Mouse (Mus musculus) limb, embryonic 15.5 days (tissue): ENCODE measurements around the gene Vps18. TPM values are rescaled to one million over a fixed set of nuclear protein-coding genes. Genes with fewer than 3 reads are reported as not detected.

Experiments
- ATAC-seq: fragments of 200-750 bp; cut with Nextera tagmentation; 2 replicates; pipeline ENCODE4 v1.8.0; 2017; ENCODE audit warnings: low read depth, moderate TSS enrichment; ENCODE audit not compliant: insufficient number of reproducible peaks, low FRiP score, low TSS enrichment
- H3K27ac ChIP-seq: fragments of 300-500 bp; sonication (generic); 2 replicates; pipeline ENCODE4 v1.5.1; 2015; ENCODE audit warnings: moderate library complexity, mild to moderate bottlenecking, inconsistent platforms
- H3K27me3 ChIP-seq: fragments of 300-500 bp; sonication (generic); 2 replicates; pipeline ENCODE4 v1.6.1; 2015; ENCODE audit warnings: inconsistent platforms
- H3K36me3 ChIP-seq: fragments of 300-500 bp; sonication (generic); 2 replicates; pipeline ENCODE4 v1.6.1; 2015; ENCODE audit warnings: inconsistent platforms
- H3K4me1 ChIP-seq: fragments of 300-500 bp; sonication (generic); 2 replicates; pipeline ENCODE4 v1.6.1; 2015; ENCODE audit warnings: inconsistent platforms
- H3K4me2 ChIP-seq: fragments of 300-500 bp; sonication (generic); 2 replicates; pipeline ENCODE4 v1.6.1; 2015; ENCODE audit warnings: mild to moderate bottlenecking, inconsistent platforms
- H3K4me3 ChIP-seq: fragments of 300-500 bp; sonication (generic); 2 replicates; pipeline ENCODE4 v1.5.1; 2015; ENCODE audit warnings: mild to moderate bottlenecking, inconsistent platforms
- H3K9ac ChIP-seq: fragments of 300-500 bp; sonication (generic); 2 replicates; pipeline ENCODE4 v1.6.1; 2015; ENCODE audit warnings: inconsistent platforms
- H3K9me3 ChIP-seq: fragments of 300-500 bp; sonication (generic); 2 replicates; pipeline ENCODE4 v1.6.1; 2016; ENCODE audit warnings: inconsistent platforms
- WGBS: fragments of 180-500 bp; shearing (Covaris S2); methylation state at CpG from one replicate; pipeline ENCODE4 v1.1.7; 2015; 5-methylcytosine and 5-hydroxymethylcytosine counted together
- polyA plus RNA-seq: library from polyadenylated mRNA; unstranded; fragments of >200 nt; fragmentation: Nextera tagmentation; extraction: Ambion mirVana; gene quantifications from 2 replicates; pipeline ENCODE4 v1.2.1, GENCODE M21; 2015

Vps18 gene
- 17.6 and 19.5 TPM in 2 replicates for polyA plus RNA-seq

DNA sequence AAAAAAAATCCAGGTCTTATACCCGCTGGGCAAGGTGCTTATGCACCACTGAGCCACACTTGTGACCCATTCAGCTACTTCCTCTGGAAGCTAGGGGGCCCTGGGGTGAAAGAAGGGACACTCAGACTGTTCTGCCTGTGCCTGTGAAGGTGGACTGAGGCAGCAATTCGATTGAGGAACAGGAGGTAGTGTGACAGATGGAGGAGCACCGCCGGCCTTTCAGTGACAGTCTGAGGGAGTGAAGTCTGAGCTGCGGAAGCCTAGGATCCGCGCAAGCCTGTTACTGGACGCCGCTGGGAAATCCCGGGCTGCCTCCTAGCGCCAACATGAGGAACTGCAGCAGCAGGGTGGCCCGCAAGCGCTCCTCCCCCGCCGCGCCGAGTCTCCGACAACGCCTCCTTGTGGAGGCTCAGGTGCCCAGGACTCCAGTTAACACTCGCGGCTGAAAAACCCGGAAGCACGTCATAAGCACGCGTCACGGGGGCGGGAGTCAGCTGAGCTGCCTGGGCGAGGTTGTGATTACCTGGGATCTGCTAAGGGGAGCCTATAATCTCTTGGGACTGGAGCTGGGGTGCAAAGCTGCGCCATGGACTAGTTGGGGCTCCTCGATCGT lies at the start of gene Vps18:
Gene Vps18, plus strand, starts transcription at position 471 of the 613 bp plus-strand sequence.
- peak within 1 kb of the TSS; percentile 74 for H3K9ac ChIP-seq
- H3K4me2 ChIP-seq: peak within 1 kb of the TSS; percentile 82
- peak within 1 kb of the TSS; percentile 58 for H3K27ac ChIP-seq
- ATAC-seq: peak; percentile 90
- H3K9me3 ChIP-seq: no peaks in the 10 kb centered on the region
- under 1% methylated on average over 31 of the region's 31 CpGs for WGBS
- peak within 1 kb of the TSS; percentile 64 for H3K4me3 ChIP-seq
- no peaks in the 10 kb centered on the region for H3K27me3 ChIP-seq
- peaks cover 18% of the 10 kb centered on the region for H3K4me1 ChIP-seq
- H3K36me3 ChIP-seq: peaks cover 34% of the 10 kb centered on the region

DNA sequence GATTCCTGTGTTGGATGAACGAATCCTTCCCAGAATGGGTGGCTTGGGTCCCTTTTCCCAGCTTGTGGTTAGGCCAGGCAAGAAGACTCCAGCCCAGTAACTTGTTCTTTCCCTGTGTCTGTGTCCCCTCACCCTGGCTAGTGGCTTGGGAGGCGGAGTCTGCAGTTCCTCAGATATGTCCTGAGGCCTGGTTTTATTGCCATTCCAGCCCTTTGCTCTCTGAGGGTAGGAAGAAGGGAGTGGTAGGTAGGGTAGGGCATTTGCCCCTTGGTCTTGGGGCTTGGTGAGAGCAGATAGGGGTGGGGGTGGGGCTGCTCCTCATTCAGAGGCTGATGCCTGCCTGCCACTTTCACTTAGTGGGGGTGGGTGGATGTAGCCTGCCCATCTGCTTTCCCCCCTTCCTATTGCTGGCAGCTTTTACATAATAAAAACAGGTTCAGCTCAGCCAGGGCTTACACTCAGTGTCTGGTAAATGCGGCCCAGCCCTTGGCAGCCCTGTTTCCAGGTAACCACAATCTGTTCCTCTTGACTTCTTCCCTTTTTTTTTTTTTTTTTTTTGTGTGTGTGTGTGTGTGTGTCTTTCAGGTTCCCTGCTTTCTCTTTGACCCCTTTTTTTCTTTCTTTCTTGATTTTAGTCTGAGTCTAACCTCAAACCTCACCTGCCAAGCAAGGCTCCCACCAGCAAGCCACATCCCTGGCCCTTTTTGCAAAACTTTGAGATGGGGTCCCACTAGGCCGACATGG lies 48.3 kb upstream of the Vps18 start:
- ATAC-seq: no peak
- no peak overlapping the region for H3K4me3 ChIP-seq
- no peaks in the 10 kb centered on the region for H3K36me3 ChIP-seq
- H3K27ac ChIP-seq: no peak overlapping the region
- peaks cover 51% of the 10 kb centered on the region for H3K27me3 ChIP-seq
- H3K9me3 ChIP-seq: no peaks in the 10 kb centered on the region
- WGBS: 54% methylated on average over 4 of the region's 4 CpGs
- H3K4me2 ChIP-seq: no peak overlapping the region
- no peak overlapping the region for H3K9ac ChIP-seq
- H3K4me1 ChIP-seq: peaks cover 12% of the 10 kb centered on the region

DNA sequence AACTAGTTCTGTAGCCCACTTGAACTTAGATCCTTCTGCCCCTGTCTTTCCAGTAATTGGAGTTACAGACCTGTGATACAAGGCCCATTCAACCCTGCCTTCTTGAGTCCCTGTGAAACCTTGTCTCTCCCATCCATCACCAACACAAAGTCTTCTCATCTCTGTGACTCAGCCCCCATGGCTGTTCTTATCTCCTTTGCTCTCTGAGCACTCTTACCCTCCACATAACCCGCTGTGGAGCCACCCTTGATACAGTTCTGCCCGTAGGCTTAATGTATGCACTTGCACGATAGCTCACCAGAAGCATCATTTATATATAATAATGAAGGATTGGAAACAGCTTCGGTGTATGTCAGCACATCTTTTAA lies 47.7 kb upstream of the Vps18 start:
- H3K9me3 ChIP-seq: no peaks in the 10 kb centered on the region
- ATAC-seq: no peak
- 91% methylated on average over 4 of the region's 4 CpGs for WGBS
- H3K4me1 ChIP-seq: peaks cover 12% of the 10 kb centered on the region
- no peaks in the 10 kb centered on the region for H3K36me3 ChIP-seq
- no peak overlapping the region for H3K4me2 ChIP-seq
- H3K9ac ChIP-seq: no peak overlapping the region
- H3K27me3 ChIP-seq: peaks cover 46% of the 10 kb centered on the region
- no peak overlapping the region for H3K4me3 ChIP-seq
- no peak overlapping the region for H3K27ac ChIP-seq

DNA sequence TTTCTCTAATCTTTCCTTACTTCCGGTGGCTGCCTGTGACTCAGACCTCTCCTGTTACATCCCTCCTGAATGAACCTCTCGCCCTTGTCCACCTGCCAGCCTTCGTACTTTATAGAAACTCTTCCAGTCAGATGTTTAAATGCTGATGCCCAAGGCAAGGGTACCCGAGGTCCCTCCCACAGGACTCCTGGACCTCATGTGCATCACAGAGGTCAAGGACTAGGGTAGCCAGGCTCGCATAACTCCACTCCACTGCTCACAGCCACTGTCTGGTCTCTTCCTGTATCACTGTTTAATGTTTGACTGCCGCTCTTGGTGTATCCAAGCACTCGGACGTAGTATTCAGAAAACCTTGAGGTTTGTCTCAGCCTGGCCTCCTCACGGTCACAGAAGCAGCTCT lies 46.0 kb upstream of the Vps18 start:
- Histone ChIP-seq H3K4me1 (peaks cover 4% of the 10 kb centered on the region), H3K9me3 (no peaks in the 10 kb centered on the region), H3K9ac (no peak overlapping the region), H3K4me3 (no peak overlapping the region), H3K27ac (no peak overlapping the region), H3K4me2 (no peak overlapping the region), H3K36me3 (no peaks in the 10 kb centered on the region), H3K27me3 (peaks cover 28% of the 10 kb centered on the region)
- WGBS: 77% methylated on average over 9 of the region's 9 CpGs
- no peak for ATAC-seq

DNA sequence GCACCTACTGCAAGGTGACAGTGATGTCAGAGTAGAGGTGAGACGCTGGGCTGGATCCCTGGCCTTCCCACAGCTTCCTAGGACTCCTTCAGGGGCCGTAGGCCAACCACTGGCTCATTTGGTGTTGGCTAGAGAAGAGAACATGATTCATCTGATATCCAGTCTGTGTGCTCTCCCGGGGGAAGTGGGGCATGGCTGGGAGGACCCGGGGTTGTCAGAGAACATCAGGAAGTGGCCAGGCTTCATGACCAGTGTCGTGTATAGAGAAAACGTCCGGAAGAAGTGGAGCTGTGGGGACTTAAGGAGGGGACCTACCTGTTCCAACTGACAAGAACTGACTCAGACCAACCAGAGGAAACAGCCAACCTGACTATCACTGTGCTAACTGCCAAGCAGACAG lies 43.3 kb upstream of the Vps18 start:
- Histone ChIP-seq H3K27ac (no peak overlapping the region), H3K4me3 (no peak overlapping the region), H3K36me3 (no peaks in the 10 kb centered on the region), H3K4me2 (no peak overlapping the region), H3K9ac (no peak overlapping the region), H3K4me1 (no peaks in the 10 kb centered on the region), H3K9me3 (no peaks in the 10 kb centered on the region), H3K27me3 (0 out of 2 replicates have a peak, but pooled peaks cover 4% of the 10 kb centered on the region)
- 87% methylated on average over 7 of the region's 7 CpGs for WGBS
- ATAC-seq: no peak

DNA sequence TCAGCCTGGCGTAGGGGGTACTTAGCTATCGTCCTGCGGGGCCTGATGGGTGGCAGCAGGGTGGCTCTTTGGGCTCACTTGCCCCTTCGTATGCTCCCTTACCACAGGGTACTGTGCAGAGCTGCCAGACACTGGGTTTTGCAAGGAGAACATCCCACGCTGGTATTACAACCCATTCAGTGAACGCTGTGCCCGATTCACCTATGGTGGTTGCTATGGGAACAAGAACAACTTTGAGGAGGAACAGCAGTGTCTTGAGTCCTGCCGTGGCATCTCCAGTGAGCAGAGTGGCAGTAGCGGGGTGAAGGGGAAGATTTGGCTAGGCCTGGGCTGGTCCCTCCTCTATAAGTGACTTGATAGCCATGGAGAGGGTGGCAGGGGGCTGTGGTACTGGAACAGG lies 40.6 kb upstream of the Vps18 start:
- H3K4me2 ChIP-seq: no peak overlapping the region
- H3K4me1 ChIP-seq: peaks cover 5% of the 10 kb centered on the region; the same call in 1 of the 2 replicates
- no peak overlapping the region for H3K9ac ChIP-seq
- 84% methylated on average over 9 of the region's 9 CpGs for WGBS
- no peak overlapping the region for H3K27ac ChIP-seq
- H3K9me3 ChIP-seq: no peaks in the 10 kb centered on the region
- no peak overlapping the region for H3K4me3 ChIP-seq
- ATAC-seq: no peak
- H3K27me3 ChIP-seq: 0 out of 2 replicates have a peak, but pooled peaks cover 3% of the 10 kb centered on the region
- no peaks in the 10 kb centered on the region for H3K36me3 ChIP-seq

DNA sequence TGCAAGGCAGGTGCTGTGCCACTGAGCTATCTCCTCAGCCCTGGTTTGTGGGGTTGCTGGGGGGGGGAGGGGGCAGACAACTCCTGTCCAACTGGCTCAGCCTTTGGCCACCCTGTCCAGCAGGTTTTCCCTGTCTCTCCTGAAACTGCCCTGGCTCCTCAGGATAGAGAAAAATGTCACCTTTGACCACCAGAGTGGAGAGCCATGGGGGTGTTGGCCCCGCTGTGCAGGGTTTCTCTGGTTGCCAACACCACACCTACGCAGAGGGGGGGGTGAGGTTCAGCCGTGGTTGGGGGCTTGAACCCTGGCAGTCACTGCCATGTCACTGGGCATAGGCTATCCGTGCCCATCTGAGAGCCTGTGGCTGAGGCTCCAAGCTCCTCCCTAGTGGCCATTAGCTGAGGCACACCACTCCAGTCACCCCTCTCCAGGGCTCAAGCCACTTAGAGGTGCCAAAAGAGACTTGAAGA lies 38.9 kb upstream of the Vps18 start:
- peaks cover 5% of the 10 kb centered on the region; the same call in 1 of the 2 replicates for H3K4me1 ChIP-seq
- no peak overlapping the region for H3K4me3 ChIP-seq
- peaks cover 11% of the 10 kb centered on the region for H3K27me3 ChIP-seq
- H3K9ac ChIP-seq: no peak overlapping the region
- no peaks in the 10 kb centered on the region for H3K36me3 ChIP-seq
- H3K9me3 ChIP-seq: no peaks in the 10 kb centered on the region
- no peak overlapping the region for H3K27ac ChIP-seq
- WGBS: 66% methylated on average over 4 of the region's 4 CpGs
- no peak for ATAC-seq
- H3K4me2 ChIP-seq: no peak overlapping the region

DNA sequence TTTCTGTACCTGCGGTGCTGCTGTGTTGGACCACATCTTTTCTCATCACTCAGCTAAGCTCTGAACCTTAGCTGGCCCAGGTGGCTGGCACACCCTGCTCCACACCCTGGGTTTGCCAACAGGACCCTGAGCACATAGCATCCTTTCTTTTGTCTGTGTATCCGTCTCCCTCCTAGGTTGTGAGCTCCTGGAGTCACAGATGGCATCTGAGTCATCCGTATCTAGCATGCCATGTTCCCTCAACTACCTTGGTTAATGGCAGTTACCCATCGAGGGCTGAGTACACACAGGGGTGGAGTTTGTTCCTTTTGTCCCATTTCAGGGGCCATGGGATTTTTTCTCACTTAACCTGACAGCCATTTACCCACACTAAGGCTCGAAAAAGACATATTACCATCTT lies 38.2 kb upstream of the Vps18 start:
- 64% methylated on average over 5 of the region's 5 CpGs for WGBS
- ATAC-seq: no peak
- H3K36me3 ChIP-seq: no peaks in the 10 kb centered on the region

DNA sequence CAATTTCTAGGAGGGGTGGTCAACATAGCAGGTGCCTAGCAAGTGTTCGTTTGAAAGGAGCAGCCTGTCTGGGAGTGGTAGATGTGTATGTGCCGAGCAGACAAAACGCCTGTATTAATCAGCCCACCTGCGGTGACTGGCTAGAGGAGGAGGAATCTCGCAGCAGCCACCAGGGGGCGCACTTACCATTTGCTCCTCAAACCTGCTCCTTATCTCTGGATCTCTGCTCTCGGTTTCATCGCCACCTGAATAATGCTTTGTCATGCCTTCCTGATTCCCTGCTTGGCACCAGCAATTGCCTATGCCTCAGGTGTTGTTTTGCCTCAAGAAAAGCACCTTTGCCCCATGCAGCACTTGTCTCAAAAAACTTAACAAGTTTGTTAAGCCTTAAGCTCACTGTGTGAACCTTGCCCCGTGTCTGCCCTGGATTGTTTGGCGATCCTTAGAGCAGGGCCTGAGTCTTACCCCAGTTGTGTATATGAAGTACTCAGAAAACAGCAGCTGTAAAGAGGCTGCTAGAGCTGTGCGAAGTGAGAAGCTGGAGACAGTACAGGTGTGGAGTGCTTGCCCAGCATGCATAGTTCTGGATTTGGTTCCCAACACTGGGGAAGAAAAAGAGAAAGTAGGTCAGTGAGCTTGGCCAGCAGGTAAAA lies 37.6 kb upstream of the Vps18 start:
- no peak overlapping the region for H3K27ac ChIP-seq
- H3K9ac ChIP-seq: no peak overlapping the region
- H3K27me3 ChIP-seq: peaks cover 16% of the 10 kb centered on the region
- 16% methylated on average over 11 of the region's 11 CpGs for WGBS
- no peak overlapping the region for H3K4me2 ChIP-seq
- no peaks in the 10 kb centered on the region for H3K9me3 ChIP-seq
- no peaks in the 10 kb centered on the region for H3K36me3 ChIP-seq
- ATAC-seq: no peak
- peaks cover 5% of the 10 kb centered on the region; the same call in 1 of the 2 replicates for H3K4me1 ChIP-seq
- H3K4me3 ChIP-seq: no peak overlapping the region

More for the DNA sequence above, 38.2 kb upstream of the Vps18 start:
- no peaks in the 10 kb centered on the region for H3K9me3 ChIP-seq
- H3K27ac ChIP-seq: no peak overlapping the region
- no peak overlapping the region for H3K9ac ChIP-seq
- H3K4me2 ChIP-seq: no peak overlapping the region
- peaks cover 16% of the 10 kb centered on the region for H3K27me3 ChIP-seq
- H3K4me3 ChIP-seq: no peak overlapping the region
- H3K4me1 ChIP-seq: peaks cover 5% of the 10 kb centered on the region; the same call in 1 of the 2 replicates

DNA sequence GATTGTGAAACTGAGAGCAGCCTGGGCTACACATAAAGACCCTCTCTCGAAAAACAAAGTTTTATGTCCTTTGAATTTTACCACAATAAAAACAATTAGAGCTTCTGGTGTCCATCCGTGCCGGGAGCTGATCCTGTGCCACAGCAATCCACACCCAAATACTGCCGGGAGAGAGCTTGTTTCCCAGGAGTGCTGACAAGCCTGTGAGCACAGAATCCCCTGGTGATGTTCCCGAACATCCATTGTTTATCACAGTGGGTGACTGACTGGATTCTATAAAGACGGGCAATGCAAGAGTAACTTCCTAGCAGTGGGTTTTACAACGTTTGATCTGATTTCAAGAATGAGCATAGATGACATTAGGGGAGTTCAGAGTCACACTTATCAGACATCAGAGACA lies 33.6 kb upstream of the Vps18 start:
- no peak overlapping the region for H3K4me3 ChIP-seq
- peaks cover 5% of the 10 kb centered on the region; the same call in 1 of the 2 replicates for H3K4me1 ChIP-seq
- 18% methylated on average over 7 of the region's 7 CpGs for WGBS
- ATAC-seq: no peak
- peaks cover 21% of the 10 kb centered on the region for H3K27me3 ChIP-seq
- H3K27ac ChIP-seq: no peak overlapping the region
- no peak overlapping the region for H3K4me2 ChIP-seq
- no peaks in the 10 kb centered on the region for H3K9me3 ChIP-seq
- no peak overlapping the region for H3K9ac ChIP-seq
- no peaks in the 10 kb centered on the region for H3K36me3 ChIP-seq

DNA sequence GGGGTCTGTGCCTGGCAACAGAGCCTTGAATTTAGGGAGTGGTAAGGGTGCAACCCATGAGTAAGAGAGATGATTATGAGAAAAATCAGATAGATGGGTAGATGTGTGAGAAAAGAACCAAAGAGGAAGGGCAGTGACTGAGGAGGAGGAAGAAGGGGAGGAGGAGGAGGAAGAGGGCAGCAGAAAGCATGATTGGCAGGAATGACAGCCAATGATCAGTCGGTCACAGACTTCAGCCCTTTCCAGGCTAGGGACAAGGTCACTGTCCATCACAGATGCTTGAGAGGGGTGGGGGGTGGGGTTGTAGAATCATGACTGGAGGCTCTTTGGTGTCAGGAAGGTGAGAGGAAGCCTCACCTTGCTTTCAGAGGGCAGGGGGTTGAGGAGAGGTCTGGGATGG lies 28.0 kb upstream of the Vps18 start:
- H3K4me3 ChIP-seq: no peak overlapping the region
- ATAC-seq: no peak
- H3K4me1 ChIP-seq: peaks cover 6% of the 10 kb centered on the region
- H3K27me3 ChIP-seq: 0 out of 2 replicates have a peak, but pooled peaks cover 5% of the 10 kb centered on the region
- no peak overlapping the region for H3K9ac ChIP-seq
- 69% methylated on average over 1 of the region's 1 CpGs for WGBS
- no peaks in the 10 kb centered on the region for H3K9me3 ChIP-seq
- no peak overlapping the region for H3K4me2 ChIP-seq
- no peak overlapping the region for H3K27ac ChIP-seq
- H3K36me3 ChIP-seq: no peaks in the 10 kb centered on the region

DNA sequence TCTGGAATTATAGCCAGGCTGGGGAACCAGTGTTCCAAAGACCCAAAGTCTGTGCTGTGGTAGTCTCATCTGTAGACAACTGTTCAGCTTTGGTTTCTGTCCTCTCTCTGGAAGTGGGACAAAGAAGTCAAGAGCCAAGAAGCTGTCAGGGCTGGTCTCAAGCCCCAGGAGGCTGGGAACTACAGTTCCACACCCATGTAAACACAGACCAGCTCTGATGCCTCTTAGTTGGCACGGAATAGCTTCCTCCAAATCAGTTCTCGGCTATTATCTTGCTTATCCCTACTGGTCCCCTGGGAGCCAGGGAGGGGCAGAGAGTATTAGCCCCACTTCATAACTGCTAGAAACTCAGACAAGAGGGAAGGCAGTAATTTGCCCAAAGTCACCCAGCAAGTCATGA lies 27.2 kb upstream of the Vps18 start:
- WGBS: 47% methylated on average over 2 of the region's 2 CpGs
- H3K4me3 ChIP-seq: no peak overlapping the region
- H3K4me2 ChIP-seq: no peak overlapping the region
- no peaks in the 10 kb centered on the region for H3K36me3 ChIP-seq
- no peak overlapping the region for H3K27ac ChIP-seq
- H3K9me3 ChIP-seq: no peaks in the 10 kb centered on the region
- H3K4me1 ChIP-seq: peaks cover 6% of the 10 kb centered on the region
- H3K9ac ChIP-seq: no peak overlapping the region
- ATAC-seq: no peak
- 0 out of 2 replicates have a peak, but pooled peaks cover 3% of the 10 kb centered on the region for H3K27me3 ChIP-seq
